In the genomic region with DNA sequence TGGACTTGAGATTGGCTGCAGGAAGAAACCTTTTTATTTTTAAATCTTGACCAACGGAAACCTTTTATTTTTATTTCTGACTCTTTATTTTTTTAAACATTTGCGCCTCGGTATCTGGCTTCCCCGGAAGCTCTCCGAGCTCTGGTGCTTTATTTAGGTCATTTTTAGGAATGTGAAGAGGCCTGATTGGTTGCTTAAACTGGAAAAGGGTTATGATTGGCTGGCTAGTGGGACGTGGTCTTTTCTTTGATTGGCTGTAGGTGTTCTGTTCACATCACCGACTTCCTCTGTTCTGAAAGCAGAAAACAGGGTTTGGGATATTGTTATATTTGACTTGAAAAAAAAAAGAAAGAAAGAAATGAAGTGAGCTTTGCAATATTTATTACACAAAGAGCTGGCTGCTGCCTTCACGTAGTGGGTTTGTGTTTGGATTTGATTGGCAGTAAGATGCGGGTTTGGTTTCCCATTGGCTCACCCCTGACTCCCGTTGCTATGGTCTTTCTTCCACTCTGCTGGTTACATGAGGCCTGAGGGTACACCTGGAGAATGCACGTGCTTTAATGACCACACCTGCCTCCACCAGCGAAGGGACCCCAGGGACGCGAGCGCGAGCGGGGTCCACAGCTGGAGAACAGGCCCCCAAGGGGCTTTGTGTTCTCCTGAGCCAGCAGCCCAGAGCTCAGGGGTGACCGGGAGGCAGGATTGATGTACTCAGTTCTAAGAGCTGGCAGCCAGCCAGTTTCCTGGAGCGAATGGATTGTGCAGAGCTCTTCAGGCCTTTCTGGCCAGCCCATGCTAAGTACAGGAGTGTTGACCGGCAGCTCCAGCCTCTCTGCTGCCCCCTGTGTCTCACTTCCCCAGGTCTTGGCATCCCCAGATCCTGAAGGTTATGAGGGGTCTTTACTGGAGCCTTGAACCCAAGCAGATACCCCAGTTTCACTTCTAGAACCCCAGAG, we compare ENCODE assay signal across 9 mouse cellular contexts. TPM values are rescaled to one million over a fixed set of nuclear protein-coding genes. Genes with fewer than 3 reads are reported as not detected.
DNase-seq lines count a peak whose midpoint lies in the region; TF ChIP-seq lines count a peak whose summit lies in the region.
"Had no signal": no experiment of that assay in that cellular context is flagged by ENCODE, and none has a peak within 500 bp of the region (broad histone marks: within the 10 kb centered on the region; RNA-seq: fewer than 3 reads in every experiment).

No protein-coding gene starts in this region.

- DNase-seq in adrenal gland, postnatal 25 days: peak; percentile 76
- no peak for DNase-seq in forebrain, embryonic 10.5 days (ENCODE audit: extremely low spot score, low spot score)
- peak; percentile 83 to 86 for DNase-seq in heart, postnatal 10 days
- peak; percentile 91 to 92 for DNase-seq in kidney, postnatal 25 days
- peak; percentile 91 for DNase-seq in lung, postnatal 10 days
- DNase-seq in skeletal muscle tissue, adult 2 months (ENCODE audit: low read depth, low spot score): peak; percentile 58
- no peak for DNase-seq in thymus, postnatal 36 days
- DNase-seq: liver, embryonic 13.5 days had no signal

- H3K27me3 ChIP-seq in E14TG2a.4 (ENCODE audit: insufficient read depth, low read length): 0 out of 2 replicates have a peak, but pooled peaks cover under 1% of the 10 kb centered on the region
- 0 out of 2 replicates have a peak, but pooled peaks cover 3% of the 10 kb centered on the region for H3K27me3 ChIP-seq in forebrain, embryonic 10.5 days (ENCODE audit: poor library complexity, severe bottlenecking)
- H3K27me3 ChIP-seq: liver, embryonic 13.5 days had no signal

- H3K36me3 ChIP-seq in E14TG2a.4 (ENCODE audit: insufficient read depth, low read length): peaks cover 5% of the 10 kb centered on the region; the same call in 1 of the 2 replicates
- peaks cover 34% of the 10 kb centered on the region for H3K36me3 ChIP-seq in forebrain, embryonic 10.5 days (replicated peaks)
- H3K36me3 ChIP-seq: liver, embryonic 13.5 days had no signal

- intact Hi-C loops in heart, postnatal 10 days (cut with DNase I): no loop called here

- H3K4me3 ChIP-seq in E14TG2a.4 (replicated peaks; ENCODE audit: low read length): 0 out of 2 replicates have a peak overlapping the region, but pooled peaks have one; percentile 17
- H3K4me3 ChIP-seq in forebrain, embryonic 10.5 days: no peak overlapping the region
- H3K4me3 ChIP-seq: liver, embryonic 13.5 days had no signal

- peak overlapping the region; percentile 64 for H3K27ac ChIP-seq in forebrain, embryonic 10.5 days
- H3K27ac ChIP-seq: liver, embryonic 13.5 days had no signal

- 77% methylated on average over 20 of the region's 20 CpGs for WGBS in forebrain, embryonic 10.5 days

- peak; percentile 16; the same call in 1 of the 2 replicates for TF ChIP-seq CTCF in E14TG2a.4 (conservative IDR thresholded peaks at IDR 0.05; ENCODE audit: low read length)

- peaks cover 72% of the 10 kb centered on the region for H3K4me1 ChIP-seq in E14TG2a.4 (replicated peaks; ENCODE audit: low read depth, low read length)
- H3K4me1 ChIP-seq in forebrain, embryonic 10.5 days: peaks cover 60% of the 10 kb centered on the region

- H3K9me3 ChIP-seq in E14TG2a.4 (ENCODE audit: low read length): peaks cover 3% of the 10 kb centered on the region; the same call in 1 of the 2 replicates
- peaks cover 4% of the 10 kb centered on the region; the same call in 1 of the 2 replicates for H3K9me3 ChIP-seq in forebrain, embryonic 10.5 days
- H3K9me3 ChIP-seq: liver, embryonic 13.5 days had no signal

RNA-seq across cellular contexts. Expression of gene Clstn1, which starts 21.5 kb away (rescaled TPM):
- total RNA-seq in adrenal gland, postnatal 25 days (2021): 67.9 and 83.9 TPM in 2 replicates
- polyA plus RNA-seq in forebrain, embryonic 10.5 days (2016; fragmentation: Nextera tagmentation; extraction: Ambion mirVana): 17.8 and 21.4 TPM in 2 replicates
- total RNA-seq in heart, postnatal 10 days (2021): 10 to 100 TPM; 84.3 to 88.1 TPM

RNA-seq across cellular contexts. Expression of gene Ctnnbip1, which starts 46.7 kb away (rescaled TPM):
- 24.6 and 39.4 TPM in 2 replicates for total RNA-seq in adrenal gland, postnatal 25 days (2021)
- 53.6 and 59.6 TPM in 2 replicates for polyA plus RNA-seq in forebrain, embryonic 10.5 days (2016; fragmentation: Nextera tagmentation; extraction: Ambion mirVana)
- 10 to 100 TPM; 57.2 to 63.7 TPM for total RNA-seq in heart, postnatal 10 days (2021)

Comparison
In these comparisons a context has a peak if more than half of its experiments do, and no peak if none do; other contexts are left out.
1. DNase-seq: peak in adrenal gland, postnatal 25 days (single experiment), heart, postnatal 10 days (2 of 2), kidney, postnatal 25 days (2 of 2), lung, postnatal 10 days (single experiment) and skeletal muscle tissue, adult 2 months (single experiment); none in forebrain, embryonic 10.5 days (single experiment) and thymus, postnatal 36 days (0 of 2).